Mouse (Mus musculus) v-Abl transformed pro-B cells (cell line): ENCODE measurements around the gene Ccser2.
"Not testable (repeated sequence)": the region's sequence is repeated elsewhere in the genome, so short reads cannot be mapped to it uniquely, and the experiment has no call there.

Experiments
- in situ Hi-C, 2 experiments: fragments of 400-800 bp; cut with MboI; formaldehyde crosslinking; loops; one replicate each; pipeline ENCODE4 v1.15.1; 2025; ENCODE audit not compliant: unreplicated experiment in 2 of 2

The Ccser2 gene

DNA sequence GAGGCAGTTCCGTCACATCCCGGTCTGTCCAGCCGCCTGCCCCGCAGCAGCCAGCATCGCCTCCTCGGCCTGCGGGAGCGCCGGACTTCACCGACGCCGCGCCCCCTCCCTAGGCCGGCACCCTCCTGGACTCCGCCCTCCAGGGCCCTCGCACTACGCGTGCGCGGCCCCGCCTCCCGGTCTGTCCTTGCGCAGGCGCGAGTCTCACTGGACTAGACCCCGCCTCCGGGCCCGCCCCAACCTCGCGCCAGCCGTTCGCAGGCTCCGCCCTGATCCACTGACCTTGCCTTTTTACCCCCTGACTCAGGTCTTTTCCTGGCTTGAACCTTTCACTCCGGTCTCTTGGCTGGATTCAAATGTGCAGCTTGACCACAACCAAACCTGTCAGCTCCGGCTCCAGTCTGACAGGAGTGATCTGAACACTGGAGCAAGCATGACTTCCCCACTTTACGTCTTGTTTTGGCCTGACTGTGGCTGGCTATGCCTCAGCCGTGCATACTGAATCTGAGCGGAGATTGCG lies at the start of gene Ccser2:
TSS of gene Ccser2 (minus strand) at position 150 of the 520 bp plus-strand sequence.
- in situ Hi-C loops, result loop anchor here (25.0 kb wide), 3 partner anchors 169 to 656 kb away; partner anchors contain the start of gene Ghitm (in 1 of the 2)

DNA sequence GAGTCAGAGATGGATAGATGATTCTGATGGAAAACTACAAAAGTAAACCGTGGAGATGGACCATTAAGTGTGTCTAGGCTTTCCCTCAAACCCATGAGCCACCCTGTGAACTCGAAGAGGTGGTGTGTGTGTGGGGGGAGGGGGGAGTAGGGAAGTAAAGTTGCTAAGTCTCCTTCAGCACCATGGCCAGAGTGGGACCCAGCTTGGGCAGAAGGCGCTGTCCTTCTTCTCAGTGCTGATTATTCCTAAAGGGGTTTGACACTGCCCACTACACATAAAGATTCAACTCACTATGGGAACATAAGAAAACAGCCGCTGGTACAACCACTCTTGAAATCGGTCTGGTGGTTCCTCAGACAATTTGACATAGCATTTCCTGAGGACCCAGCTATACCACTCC lies 47.3 kb upstream of the Ccser2 start:
- in situ Hi-C loops, result no loop called here

DNA sequence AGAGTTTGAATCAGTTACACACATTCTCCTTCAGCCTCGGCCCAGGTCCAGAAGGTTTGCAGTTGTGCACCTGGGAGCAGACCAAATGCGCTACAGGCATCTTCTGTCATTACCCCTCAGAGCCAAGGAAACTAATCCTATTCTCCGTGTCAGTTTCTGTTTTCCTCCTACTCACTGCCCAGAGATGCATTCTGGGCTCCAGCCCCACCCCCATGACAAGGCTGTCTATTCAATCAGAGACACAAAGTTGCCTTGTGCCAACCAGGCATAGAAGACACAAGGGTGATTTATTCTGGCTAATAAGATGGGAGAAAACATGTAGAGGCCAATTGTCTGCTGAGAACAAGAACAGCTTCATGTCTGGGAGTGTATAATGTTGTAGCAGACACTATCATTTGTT lies 45.1 kb upstream of the Ccser2 start:
- in situ Hi-C loops, result no loop called here

DNA sequence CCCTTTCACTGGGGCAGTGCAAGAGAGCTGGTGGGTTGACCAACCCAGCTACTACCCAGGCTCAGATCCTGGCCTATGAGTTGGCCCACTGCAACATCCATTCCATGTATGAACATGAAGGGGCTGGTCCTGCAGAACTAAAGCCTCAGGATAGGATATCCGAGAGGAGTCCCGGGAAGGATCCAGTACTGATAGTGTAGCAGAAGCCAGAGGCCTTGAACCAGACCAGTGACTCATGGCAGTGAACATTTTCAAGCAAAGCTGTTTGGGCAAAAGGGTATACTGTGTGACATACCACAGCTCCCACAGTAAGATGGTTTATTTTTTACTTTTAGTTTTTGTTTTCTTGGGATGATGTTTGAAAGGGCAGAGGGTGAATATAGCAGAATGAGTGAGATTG lies 41.1 kb upstream of the Ccser2 start:
- in situ Hi-C loops, result no loop called here

DNA sequence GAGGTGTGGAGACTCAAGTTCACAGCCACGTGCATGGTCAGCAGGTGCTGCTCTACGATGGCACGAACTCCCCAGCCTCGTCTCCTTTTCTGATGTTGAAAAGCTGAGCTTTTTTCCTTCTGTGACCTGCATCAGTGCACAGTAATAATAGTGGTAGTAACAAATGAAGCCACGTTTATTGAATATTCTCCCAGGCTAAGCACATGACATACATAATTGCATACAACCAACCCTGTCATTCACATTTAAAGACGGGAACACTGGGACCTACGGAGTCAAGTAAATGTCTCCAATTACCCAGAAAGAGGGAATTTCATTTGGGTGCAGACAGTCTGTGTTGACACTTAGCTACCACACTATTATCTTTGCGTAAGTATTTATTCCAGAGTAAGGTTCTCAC lies 37.9 kb upstream of the Ccser2 start:
- in situ Hi-C loops, result no loop called here

DNA sequence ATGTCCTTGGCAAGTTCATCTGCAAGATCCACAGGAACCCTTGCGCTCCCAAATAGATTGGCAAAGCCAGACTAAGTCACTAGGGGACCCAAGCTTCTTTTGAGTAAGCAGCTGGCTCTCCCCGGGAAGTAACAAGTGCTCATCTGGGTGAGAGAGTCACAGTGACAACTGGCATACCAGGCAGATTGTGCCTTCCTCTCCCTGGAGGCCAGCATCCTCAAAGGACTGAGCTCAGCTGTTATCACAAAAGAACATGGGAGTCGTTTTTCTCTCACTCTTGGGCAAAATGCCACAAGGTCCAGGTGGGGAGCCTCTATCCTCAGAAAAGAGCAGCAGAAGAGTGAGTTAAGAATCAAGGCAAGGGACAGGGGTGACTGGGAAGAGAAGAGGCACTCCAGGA lies 37.3 kb upstream of the Ccser2 start:
- in situ Hi-C loops, result no loop called here

DNA sequence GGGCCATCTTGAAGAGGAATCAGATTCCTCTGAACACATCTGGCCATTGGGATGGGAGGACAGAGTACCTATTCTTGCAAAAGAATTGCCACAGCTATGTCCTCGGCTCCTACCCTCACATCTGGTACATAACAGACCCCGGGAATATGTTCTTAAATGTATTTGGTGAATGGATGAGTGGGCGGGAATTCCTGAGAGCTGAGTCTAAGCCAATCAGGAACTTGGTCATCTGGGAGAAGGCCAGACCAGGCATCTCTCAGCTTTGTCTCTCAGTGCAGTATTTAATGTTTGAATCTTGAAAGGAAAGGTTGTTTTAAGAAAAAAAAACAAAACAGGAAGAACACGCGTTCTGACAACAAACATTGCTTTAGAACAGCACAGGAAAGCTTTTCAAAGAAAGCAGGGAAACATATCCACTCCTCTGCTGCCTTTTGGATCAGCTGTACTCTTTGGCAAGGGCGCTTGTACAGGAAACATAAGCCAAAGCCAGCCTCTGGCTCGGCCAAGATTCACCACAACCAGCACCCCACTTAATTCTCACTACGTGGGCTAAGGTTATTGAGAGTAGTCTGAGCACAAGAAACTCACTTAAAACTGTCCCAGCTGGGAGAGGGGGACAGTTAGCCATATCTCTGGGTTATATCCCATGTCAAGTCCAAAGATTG lies 35.0 kb upstream of the Ccser2 start:
- in situ Hi-C loops, result no loop called here

DNA sequence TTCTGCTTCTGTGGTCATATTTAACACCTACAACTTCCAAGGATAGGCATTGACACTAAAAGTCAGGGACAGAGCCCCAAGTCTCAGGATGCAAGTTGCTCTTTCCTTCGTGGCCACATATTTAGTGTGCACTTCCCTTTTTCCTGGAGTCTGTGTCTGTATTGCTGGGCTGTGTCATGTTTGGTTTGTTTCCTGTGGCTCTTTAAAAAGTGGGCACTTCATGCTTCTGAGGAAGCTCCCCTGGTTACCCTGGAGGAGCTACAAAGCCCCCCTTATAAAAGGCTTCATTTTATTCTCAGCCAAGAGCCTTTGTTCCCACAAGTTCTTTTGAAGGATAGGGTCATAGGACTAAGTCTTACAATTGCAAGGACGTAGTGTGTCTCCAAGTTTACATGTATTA lies 34.3 kb upstream of the Ccser2 start:
- in situ Hi-C loops, result no loop called here

DNA sequence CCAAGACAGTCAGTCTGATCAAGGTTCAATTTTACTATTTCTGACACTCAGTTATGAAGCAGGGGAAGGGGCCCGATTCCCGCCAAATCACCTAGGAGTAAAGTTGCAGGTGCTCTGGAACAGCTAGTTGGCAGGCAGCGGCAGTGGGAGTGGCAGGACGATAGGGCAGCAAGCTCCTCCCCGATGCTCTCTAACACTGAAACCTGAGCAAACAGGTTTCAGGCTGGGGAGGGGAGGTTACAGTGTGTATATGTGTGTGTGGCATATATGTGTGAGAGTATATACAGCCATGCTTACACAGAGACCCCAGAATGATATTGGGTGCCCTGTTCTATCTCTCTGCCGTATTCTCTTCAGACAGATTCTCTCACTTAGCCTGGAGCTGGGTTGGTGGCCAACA lies 32.2 kb upstream of the Ccser2 start:
- in situ Hi-C loops, result not testable (repeated sequence)

DNA sequence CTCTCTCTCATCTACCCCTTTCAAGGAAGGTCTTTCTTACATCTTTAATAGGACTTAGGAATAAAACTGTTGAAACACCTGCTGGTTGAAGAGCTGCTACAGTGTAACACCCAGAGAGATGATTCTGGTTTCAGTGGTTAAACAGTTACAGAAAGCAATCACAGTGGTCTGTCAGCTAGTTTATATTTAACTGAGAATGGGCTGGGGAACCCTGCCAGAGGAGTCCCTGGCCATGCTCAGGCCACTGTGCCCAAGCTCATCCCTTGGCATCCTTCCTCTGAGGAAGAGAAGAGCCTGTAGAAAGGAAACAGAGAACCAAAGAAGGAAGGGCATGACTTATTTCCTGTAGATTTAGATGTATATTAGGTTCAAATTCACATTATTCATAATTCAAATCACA lies 21.2 kb upstream of the Ccser2 start:
- in situ Hi-C loops, result no loop called here

DNA sequence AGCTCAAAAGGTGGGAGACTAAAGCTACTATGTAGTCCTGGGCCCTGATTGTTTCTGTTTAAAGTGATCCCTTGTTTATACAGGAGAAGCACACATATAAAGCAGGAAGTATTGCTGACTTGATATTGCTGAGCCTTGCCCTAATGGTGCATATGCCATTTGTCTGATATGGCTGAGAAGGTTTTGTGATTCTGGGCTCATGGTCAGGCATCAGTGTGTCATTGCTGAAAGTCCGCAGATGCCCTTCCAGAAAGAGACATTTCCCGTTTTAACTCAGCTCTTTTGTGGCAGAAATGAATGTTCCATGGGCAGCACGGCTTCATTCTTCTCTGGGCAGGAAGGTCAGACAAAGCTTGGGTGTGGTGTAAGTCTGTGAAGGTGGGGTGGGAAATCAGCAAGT lies 17.1 kb upstream of the Ccser2 start:
- in situ Hi-C loops, result no loop called here

DNA sequence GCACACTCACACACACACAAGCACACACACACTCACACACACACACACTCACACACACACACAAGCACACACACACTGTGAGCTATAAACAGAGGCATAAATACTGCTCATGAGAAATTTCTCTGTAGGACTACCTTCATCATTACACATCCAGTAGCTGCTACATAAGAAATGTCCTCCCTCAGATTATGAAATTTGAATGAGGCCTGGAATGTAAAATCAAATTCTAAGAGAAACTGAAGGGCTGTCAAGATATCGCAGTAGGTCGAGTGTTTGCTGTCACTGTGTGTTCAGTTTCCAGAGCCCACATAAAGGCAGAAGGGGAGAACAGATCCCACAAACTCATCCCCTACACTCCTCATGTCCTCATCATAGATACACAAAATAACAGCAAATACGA lies 6.4 kb upstream of the Ccser2 start:
- in situ Hi-C loops, result no loop called here

DNA sequence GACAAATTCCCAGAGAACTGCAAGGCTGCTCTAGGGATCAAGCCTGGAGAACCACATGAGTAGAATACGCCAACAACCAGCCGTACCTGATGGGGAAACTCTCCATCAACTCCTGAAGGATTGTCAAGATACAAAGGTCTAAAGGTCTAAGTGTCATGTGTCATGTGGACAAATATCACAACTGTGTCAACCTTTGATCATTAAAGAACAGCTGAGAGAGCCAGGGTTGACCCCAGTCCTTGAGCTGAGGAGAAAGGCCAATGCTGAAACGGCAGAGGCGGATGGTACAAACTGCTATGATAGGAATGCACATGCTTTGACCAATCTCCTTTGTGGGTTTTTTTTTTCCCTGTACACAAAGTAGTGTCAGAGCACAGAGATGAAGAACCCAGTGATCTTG lies 2.6 kb upstream of the Ccser2 start:
- in situ Hi-C loops, result loop anchor here (25.0 kb wide), 3 partner anchors 166 to 659 kb away; partner anchors contain the start of gene Ghitm (in 1 of the 2)

DNA sequence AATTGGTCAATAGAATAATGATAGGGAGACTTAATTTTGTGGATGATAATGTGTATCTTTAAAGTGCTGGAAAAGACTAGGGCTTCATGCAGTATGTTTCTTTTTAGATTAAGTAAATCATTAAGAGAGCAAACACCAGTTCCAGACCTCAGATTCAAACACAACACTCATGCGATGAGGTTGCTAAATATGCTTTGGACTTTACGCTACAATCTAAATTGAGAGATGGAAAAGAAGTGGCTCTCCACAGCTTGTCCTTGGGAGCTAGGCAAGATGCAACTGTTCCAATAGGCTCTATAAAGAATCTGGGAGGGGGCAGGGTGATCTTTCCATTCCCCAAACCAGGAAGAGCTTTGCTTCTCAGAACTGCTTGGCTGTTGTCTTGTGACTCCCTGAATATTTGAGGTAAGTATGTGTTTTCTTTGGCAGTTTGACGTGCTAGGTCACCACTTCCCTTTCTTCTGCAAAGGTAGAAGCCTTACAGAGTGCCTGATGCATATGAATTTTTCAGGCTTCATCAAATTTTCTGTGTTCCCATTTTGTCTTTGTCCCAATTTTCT lies 1.4 kb upstream of the Ccser2 start:
- in situ Hi-C loops, result loop anchor here (25.0 kb wide), 3 partner anchors 167 to 658 kb away; partner anchors contain the start of gene Ghitm (in 1 of the 2)

DNA sequence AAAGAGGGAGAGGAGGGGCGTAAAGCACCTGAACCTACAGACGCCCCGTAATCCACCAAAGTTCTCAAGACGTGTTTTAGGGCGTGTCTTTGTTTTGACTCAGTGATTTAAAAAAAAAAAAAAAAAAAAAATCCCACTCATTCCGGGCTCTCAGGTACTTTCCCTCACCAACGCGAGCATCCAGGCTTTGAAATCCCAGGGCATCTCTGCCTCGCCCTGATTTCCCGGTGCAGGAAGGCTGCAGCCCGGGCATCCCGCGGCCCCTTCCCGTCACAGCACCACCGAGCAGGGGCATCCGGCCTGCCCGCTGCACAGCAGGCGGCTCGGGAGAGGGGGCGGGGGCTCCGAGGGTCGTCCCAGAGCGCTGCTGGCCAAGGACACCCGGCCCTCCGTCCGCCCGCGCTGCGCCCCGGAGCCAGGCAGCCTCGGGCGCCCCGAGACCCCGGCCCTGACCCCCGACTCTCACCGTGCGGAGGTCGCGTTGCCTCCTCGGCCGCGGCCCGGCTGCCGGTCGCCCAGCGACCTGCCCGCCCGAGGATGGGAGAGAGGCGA lies 425 bp downstream of the Ccser2 start:
- in situ Hi-C loops, result loop anchor here (25.0 kb wide), 3 partner anchors 169 to 656 kb away; partner anchors contain the start of gene Ghitm (in 1 of the 2)

DNA sequence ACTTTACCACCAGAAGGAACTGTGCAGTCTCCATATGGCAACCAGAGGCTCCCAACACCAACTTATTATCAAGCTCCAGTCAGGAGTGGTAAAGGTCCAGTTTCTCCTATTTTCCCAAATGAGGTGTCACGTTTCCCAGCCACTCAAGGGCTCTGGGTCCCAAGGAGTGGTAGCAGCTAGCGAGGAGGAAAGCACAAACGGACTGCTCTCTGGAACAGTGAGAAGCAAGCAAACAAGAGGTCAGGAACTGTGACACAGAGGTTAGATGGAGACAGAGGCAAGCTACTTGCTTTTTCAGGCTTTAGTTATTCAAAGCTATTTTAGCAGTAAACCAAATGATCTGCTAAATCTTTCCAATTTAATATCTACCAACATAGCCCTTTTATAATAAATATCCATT lies 3.2 kb downstream of the Ccser2 start:
- in situ Hi-C loops, result loop anchor here (25.0 kb wide), 3 partner anchors 172 to 653 kb away; partner anchors contain the start of gene Ghitm (in 1 of the 2)

DNA sequence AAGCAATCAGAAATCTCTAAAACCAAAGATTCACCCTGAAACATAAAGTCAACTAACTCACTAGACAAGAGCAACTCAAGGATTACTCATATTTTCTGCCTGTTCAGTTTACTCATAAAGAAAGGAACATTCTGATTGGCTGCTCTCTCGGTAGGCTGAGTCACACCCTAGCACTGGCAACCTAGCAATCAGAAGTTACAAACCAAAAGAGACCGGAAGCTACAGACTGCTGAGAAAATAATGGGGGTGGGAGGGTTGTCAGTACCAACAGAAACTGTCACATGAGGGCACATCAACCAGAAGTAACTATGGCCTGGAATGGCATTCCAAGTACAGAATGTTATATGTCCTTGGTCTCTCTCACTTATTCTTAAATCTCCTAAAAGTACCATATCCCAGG lies 6.1 kb downstream of the Ccser2 start:
- in situ Hi-C loops, result loop anchor here (25.0 kb wide), 3 partner anchors 175 to 650 kb away; partner anchors contain the start of gene Ghitm (in 1 of the 2)

DNA sequence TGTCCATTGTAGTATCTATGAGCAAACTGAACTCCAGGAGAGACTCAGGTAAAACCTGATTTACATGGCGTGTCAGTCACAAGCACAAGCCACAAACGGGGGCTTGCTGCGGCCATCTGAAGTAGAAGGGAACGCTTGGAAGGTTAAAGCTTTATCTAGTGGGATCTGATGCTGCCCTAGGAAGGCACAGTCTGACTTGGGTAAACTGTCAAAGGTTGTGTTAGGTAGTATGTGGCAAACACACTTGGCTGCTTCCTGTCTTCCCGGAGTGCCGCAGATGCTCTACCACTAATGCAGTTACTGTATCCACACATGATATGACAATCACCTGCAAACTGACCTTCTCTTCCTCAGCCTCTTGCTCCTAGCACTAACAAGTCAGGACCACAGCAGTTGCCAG lies 10.9 kb downstream of the Ccser2 start:
- in situ Hi-C loops, result loop anchor here (10.0 to 25.0 kb wide), 4 partner anchors 177 to 645 kb away; partner anchors contain the start of gene Ghitm (in 2 of the 2)

DNA sequence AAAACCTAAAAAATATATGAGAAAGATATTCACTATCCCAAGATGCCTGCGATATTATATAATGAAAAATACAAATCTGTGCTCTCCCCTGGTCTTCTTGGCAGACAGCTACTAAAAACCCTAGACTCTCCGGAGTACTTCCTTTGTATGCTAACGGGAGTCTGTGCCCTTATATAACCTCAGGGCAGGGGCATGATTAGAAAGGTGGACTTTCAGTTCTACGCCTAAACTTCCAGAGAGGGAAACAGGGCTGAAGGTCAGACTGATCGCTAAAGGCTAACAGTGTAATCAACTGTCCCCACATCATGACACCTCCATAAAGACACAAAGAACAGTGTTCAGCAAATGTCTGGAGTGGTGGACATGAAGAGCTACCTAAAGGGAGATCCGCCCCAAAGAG lies 11.3 kb downstream of the Ccser2 start:
- in situ Hi-C loops, result loop anchor here (10.0 to 25.0 kb wide), 4 partner anchors 178 to 645 kb away; partner anchors contain the start of gene Ghitm (in 2 of the 2)

DNA sequence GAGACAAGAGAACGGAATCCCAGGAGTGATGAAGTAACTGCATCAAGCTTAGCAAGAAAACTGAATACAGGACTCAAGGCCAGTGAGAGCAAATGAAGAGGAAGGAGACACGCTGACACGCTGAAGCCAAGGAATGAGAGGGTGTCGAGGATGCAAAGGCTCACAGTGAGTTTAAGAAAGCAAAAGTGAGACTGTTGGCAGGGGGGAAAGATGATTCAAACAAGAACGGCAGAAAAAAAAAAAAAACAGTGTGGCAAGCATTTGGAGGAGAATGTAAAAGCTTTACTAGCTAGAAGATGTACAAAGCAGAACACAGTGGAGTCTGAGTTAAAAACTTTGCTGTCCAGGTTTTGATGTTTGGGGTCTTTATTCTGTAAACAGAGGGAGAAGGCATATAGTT lies 11.9 kb downstream of the Ccser2 start:
- in situ Hi-C loops, result loop anchor here (10.0 to 25.0 kb wide), 4 partner anchors 178 to 644 kb away; partner anchors contain the start of gene Ghitm (in 2 of the 2)
